Mouse (Mus musculus) small intestine, adult 2 months (tissue): Measurements from ENCODE around the gene Tmem39a.

Source experiments
- CTCF ChIP-seq: fragments of 200-500 bp; IDR thresholded peaks from 2 replicates; pipeline ENCODE4 v1.5.1; 2012; ENCODE audit warnings: low read depth, mild to moderate bottlenecking, control low read depth, inconsistent platforms, low read length, moderate library complexity, mixed read lengths; ENCODE audit not compliant: insufficient replicate concordance, insufficient read length; ENCODE audit errors: extremely low read depth
- POLR2A ChIP-seq: fragments of 200-500 bp; IDR thresholded peaks from 2 replicates; pipeline ENCODE4 v1.6.1; 2012; ENCODE audit warnings: low read depth, mild to moderate bottlenecking, control low read depth, inconsistent platforms, low read length, moderate library complexity

GRCm38 (mm10) chr16:38592946-38593345, 34.4 kb downstream of the Tmem39a start:
- no peak for TF ChIP-seq CTCF
- no peak for TF ChIP-seq POLR2A
